Mouse (Mus musculus): ENCODE measurements around the gene Tfpi.
A peak's percentile ranks its signal among the peaks of the same experiment; 100 is the strongest.

Gene Tfpi

DNA sequence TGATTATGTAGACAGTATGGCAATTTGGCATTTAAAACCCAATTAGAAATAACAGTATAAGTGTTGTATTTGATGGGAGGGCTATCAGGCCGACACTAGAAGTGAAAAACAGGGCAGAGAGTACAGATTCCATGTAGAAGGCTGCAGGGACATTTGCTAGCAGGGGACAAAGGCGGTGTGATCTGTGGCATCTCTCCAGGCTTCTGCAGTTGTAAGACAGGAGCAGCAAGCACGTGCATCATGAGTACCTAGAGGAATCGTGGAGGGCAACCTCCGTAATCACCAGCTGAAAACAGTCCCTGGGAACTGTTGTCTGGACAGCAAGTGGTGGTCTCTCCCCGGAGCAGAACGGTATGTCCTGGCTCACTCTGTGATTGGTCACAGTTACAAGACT is 88.6 kb downstream of the Tfpi start:
- peak; percentile 25 for DNase-seq

DNA sequence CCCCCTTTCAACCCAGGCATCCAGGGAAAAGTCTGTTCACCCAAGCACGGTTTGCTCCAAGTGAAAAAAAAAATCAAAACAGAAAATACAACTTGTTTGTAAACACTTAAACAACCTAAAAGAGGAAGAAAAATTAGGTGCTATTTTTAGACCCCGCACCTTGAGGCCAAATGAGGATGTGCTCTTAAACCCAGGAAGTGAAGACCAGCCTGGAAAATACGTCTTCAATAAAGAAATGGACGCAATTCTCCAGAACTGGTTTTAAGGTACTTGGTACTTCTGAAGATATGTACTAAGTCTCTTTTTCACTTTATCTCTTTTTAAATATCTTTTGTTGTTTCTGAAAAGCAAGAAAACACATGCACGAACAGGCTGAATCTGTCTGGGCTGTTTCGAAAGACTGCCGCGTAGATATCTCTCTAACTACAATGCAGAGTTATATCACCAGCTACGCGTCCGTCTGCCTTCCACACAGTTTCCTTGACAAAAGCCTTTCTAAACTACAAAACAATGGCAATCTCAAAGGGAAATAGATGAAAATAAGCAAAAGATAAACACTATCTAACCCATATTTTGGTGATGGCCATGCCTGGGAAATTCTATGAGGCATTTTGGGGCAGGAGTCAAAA is 89.1 kb downstream of the Tfpi start:
- peak; percentile 17 for DNase-seq

DNA sequence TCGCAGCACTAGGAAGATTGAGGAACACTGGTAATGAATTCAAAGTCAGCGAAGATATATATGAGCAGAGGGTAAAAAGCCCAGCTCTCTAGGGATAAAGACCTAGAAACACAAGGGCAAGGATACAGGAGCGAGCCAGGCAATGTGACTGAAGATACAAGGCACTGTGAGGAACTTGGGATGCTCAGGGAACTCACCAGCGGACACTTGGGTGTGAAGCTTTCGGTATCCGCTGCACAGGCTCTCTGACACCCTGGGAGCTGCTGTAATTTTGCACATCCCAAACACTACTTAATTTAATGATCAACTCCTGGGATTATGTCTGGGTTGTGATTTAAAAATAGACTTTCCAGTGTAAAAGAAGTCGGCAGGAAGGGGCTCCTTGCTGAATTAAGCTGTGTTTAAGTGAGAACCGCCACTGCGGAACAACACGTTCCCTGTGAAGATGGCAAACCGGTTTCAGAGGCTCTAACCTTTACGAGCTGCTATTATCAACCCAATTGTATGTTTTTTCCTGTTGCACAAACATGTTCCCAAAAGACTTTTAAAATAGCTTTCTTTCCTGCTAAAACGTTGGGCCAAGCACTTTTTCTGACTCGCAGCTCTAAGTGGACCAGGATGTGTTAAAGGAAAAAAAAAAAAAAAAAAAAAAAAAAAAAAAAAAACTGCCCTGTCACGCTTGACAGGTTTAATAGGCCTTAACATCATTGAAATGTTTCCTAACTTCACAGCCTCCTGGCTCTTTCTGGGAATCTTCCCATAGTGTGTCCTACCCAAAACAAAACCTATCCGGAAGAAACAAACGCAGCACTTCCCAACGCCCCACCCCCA is 89.8 kb downstream of the Tfpi start:
- peak; percentile 30 for DNase-seq

DNA sequence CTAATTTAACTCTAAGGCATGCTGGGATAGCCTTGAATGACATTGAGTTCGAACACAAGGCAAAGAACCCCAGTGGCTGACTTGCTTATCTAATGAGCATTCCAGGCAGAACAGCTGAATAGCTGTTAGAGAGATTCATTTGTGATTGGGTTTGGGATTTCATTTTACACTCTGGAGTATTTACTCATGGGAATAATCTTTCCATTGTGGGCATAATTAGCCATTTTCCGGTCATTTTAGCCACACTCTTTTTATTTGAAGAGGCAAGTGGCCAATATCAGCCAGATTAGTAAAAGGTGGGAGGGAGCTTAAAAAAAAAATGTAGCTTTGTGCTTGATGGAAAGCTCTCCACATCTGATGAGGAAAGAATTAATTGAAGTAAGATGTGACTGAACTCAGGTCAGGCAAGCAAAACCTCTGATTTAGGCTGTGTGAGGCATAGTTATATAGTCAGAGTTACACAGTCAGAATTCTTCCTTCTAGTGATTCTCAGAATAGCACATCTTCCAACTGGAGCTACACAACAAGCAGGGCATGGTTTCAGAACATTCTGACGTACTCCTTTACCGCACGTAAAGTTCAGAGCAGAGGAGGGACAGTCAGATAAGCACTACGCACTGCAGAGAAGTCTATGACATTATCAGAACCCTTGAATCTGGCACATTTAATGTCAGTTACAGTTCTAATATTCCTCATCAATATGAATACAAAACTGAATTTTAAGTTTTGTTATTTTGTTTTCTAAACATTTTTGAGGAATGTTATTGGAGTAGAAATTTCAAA is 91.5 kb downstream of the Tfpi start:
- no peak for DNase-seq

DNA sequence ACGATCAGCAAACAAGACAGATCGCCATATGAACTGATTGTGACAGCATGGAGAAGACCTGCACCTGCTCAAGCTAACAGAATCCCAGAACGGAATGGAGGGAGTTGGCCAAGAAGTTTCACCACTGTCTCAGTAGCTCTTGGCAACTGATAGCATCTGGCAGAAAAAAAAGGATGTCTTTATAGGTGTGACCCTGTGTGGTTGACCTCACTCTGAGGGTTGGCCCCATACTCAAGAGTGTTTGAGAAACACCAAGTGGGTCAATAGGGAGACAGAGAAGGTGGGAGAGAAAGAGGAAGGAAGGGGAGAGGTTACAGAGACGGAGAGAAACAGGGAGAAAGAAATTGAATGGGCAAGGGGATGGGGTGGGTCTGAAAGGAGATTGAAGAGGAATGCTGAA is 92.7 kb downstream of the Tfpi start:
- no peak for DNase-seq
